Mouse (Mus musculus) limb, embryonic 12.5 days (tissue): Measurements from ENCODE around the gene Apbb2. TPM values are rescaled to one million over a fixed set of nuclear protein-coding genes. Genes with fewer than 3 reads are reported as not detected.

Source experiments
- ATAC-seq: fragments of 200-750 bp; cut with Nextera tagmentation; 2 replicates; pipeline ENCODE4 v1.8.0; 2017; ENCODE audit warnings: low read depth, moderate TSS enrichment; ENCODE audit not compliant: insufficient number of reproducible peaks, insufficient read depth, low FRiP score, low TSS enrichment
- H3K27ac ChIP-seq: fragments of 300-500 bp; sonication (generic); 2 replicates; pipeline ENCODE4 v1.5.1; 2016; ENCODE audit warnings: mild to moderate bottlenecking, moderate library complexity
- H3K27me3 ChIP-seq: fragments of 300-500 bp; sonication (generic); 2 replicates; pipeline ENCODE4 v1.6.1; 2016; ENCODE audit warnings: mild to moderate bottlenecking, moderate library complexity
- H3K36me3 ChIP-seq: fragments of 300-500 bp; sonication (generic); 2 replicates; pipeline ENCODE4 v1.6.1; 2016; ENCODE audit warnings: mild to moderate bottlenecking, moderate library complexity
- H3K4me1 ChIP-seq: fragments of 300-500 bp; sonication (generic); replicated peaks from 2 replicates; pipeline ENCODE4 v1.6.1; 2016
- H3K4me2 ChIP-seq: fragments of 300-500 bp; sonication (generic); 2 replicates; pipeline ENCODE4 v1.6.1; 2016; ENCODE audit warnings: mild to moderate bottlenecking, moderate library complexity
- H3K4me3 ChIP-seq: fragments of 300-500 bp; sonication (generic); replicated peaks from 2 replicates; pipeline ENCODE4 v1.5.1; 2016; ENCODE audit warnings: mild to moderate bottlenecking
- H3K9ac ChIP-seq: fragments of 300-500 bp; sonication (generic); replicated peaks from 2 replicates; pipeline ENCODE4 v1.6.1; 2016; ENCODE audit warnings: mild to moderate bottlenecking, moderate library complexity
- H3K9me3 ChIP-seq: fragments of 300-500 bp; sonication (generic); 2 replicates; pipeline ENCODE4 v1.6.1; 2016; ENCODE audit warnings: mild to moderate bottlenecking, moderate library complexity
- WGBS: fragments of 180-500 bp; shearing (Covaris S2); methylation state at CpG from one replicate; pipeline ENCODE4 v1.1.7; 2016; 5-methylcytosine and 5-hydroxymethylcytosine counted together
- polyA plus RNA-seq: library from polyadenylated mRNA; unstranded; fragments of >200 nt; fragmentation: Nextera tagmentation; extraction: Ambion mirVana; gene quantifications from 2 replicates; pipeline ENCODE4 v1.2.1, GENCODE M21; 2016

The Apbb2 gene
- polyA plus RNA-seq, 1 experiment from 2014 or later, result 48.6 TPM

DNA sequence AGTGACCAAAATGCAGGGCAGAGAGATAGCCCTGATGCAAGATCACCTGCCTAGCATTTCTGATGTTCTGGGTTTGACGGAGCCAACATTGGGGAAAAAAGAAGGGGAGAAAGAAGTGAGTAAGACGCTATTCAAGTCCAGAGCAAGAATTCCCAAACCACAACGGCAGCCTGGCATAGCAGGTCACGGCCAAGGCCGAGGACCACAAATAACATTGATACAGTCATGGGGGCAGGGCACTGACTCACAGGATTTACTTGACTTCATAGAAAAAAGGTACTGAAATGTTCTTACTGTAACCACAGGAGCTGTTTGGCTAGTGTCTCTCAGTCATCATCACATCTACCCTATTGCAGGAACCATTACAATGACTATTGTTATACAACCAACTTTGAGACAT, 68.3 kb downstream of the Apbb2 start:
- no peaks in the 10 kb centered on the region for H3K27me3 ChIP-seq
- WGBS, result 87% methylated on average over 5 of the region's 5 CpGs
- H3K4me3 ChIP-seq, result no peak overlapping the region
- H3K36me3 ChIP-seq, result 0 out of 2 replicates have a peak, but pooled peaks cover 6% of the 10 kb centered on the region
- no peak overlapping the region for H3K27ac ChIP-seq
- no peak overlapping the region for H3K4me2 ChIP-seq
- H3K4me1 ChIP-seq, result peaks cover 22% of the 10 kb centered on the region
- H3K9me3 ChIP-seq, result no peaks in the 10 kb centered on the region
- H3K9ac ChIP-seq, result no peak overlapping the region
- no peak for ATAC-seq

DNA sequence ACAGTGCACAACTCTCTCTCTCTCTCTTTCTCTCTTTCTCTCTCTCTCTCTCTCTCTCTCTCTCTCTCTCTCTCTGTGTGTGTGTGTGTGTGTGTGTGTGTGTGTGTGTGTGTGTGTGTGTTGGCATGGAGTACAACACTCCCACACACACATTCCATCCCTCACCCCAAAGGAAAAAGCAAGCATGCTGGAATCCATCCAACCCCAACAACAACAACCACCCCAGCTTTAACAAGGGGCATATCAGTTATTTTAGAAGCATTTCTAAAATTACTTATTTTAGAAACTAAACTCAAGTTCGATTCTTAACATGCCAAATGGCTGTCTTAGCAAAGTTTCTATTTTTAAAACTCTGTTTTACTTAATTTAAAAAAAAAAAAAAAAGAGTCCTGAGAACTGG, 68.9 kb downstream of the Apbb2 start:
- Histone ChIP-seq H3K9me3 (no peaks in the 10 kb centered on the region), H3K4me3 (no peak overlapping the region), H3K4me2 (no peak overlapping the region), H3K36me3 (0 out of 2 replicates have a peak, but pooled peaks cover 6% of the 10 kb centered on the region), H3K9ac (no peak overlapping the region), H3K4me1 (peaks cover 23% of the 10 kb centered on the region), H3K27me3 (no peaks in the 10 kb centered on the region), H3K27ac (no peak overlapping the region)
- 70% methylated on average over 1 of the region's 1 CpGs for WGBS
- no peak for ATAC-seq

- Histone ChIP-seq H3K27ac (0 out of 2 replicates have a peak overlapping the region, but pooled peaks have one; percentile 41), H3K4me1 (peaks cover 28% of the 10 kb centered on the region), H3K4me3 (no peak overlapping the region), H3K9ac (no peak overlapping the region), H3K27me3 (no peaks in the 10 kb centered on the region), H3K9me3 (no peaks in the 10 kb centered on the region), H3K36me3 (0 out of 2 replicates have a peak, but pooled peaks cover 6% of the 10 kb centered on the region), H3K4me2 (no peak overlapping the region)
- WGBS, result 87% methylated on average over 12 of the region's 12 CpGs
- ATAC-seq, result no peak
Observed at GRCm38 (mm10) chr5:66546969-66547511, 71.5 kb downstream of the Apbb2 start.

- Histone ChIP-seq H3K27me3 (no peaks in the 10 kb centered on the region), H3K27ac (peak overlapping the region; percentile 72), H3K36me3 (0 out of 2 replicates have a peak, but pooled peaks cover 9% of the 10 kb centered on the region), H3K4me3 (no peak overlapping the region), H3K4me2 (no peak overlapping the region), H3K4me1 (peaks cover 28% of the 10 kb centered on the region), H3K9ac (no peak overlapping the region), H3K9me3 (no peaks in the 10 kb centered on the region)
- ATAC-seq, result peak; percentile 18; the same call in 1 of the 2 replicates
- WGBS, result 65% methylated on average over 10 of the region's 10 CpGs
Observed at GRCm38 (mm10) chr5:66545573-66546141, 72.9 kb downstream of the Apbb2 start.

DNA sequence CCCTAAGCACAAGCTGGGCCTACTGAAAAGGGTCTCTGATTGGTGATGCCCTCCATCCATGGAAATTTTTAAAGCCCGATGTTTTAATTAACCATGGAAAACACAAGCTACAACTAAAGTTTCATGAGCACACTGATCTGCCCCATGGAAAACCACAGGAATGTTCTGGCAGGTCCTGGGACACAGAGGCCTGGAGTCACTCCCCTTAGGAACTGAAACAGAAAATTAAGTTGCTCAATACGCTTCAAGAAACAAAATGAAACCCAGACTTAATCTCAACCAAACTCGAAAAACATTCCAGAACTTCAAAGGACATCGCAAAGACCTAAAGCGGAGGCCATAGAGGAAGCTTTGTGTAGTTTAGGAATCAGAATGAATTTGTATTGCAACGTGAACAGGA, 74.8 kb downstream of the Apbb2 start:
- Histone ChIP-seq H3K9me3 (no peaks in the 10 kb centered on the region), H3K4me2 (no peak overlapping the region)
- WGBS, result 40% methylated on average over 6 of the region's 6 CpGs

GRCm38 (mm10) chr5:66543344-66543743, 75.2 kb downstream of the Apbb2 start:
- Histone ChIP-seq H3K9ac (no peak overlapping the region), H3K36me3 (0 out of 2 replicates have a peak, but pooled peaks cover 3% of the 10 kb centered on the region), H3K9me3 (no peaks in the 10 kb centered on the region), H3K4me3 (no peak overlapping the region), H3K27me3 (no peaks in the 10 kb centered on the region), H3K4me1 (peaks cover 32% of the 10 kb centered on the region), H3K27ac (peak overlapping the region; percentile 77), H3K4me2 (0 out of 2 replicates have a peak overlapping the region, but pooled peaks have one; percentile 17)
- ATAC-seq, result 0 out of 2 replicates have a peak, but pooled peaks have one; percentile 44
- WGBS, result 61% methylated on average over 6 of the region's 6 CpGs

More for the DNA sequence above, 74.8 kb downstream of the Apbb2 start:
- Histone ChIP-seq H3K9ac (no peak overlapping the region), H3K4me1 (peaks cover 32% of the 10 kb centered on the region), H3K27ac (peak overlapping the region; percentile 77; the same call in 1 of the 2 replicates), H3K27me3 (no peaks in the 10 kb centered on the region), H3K36me3 (0 out of 2 replicates have a peak, but pooled peaks cover 6% of the 10 kb centered on the region), H3K4me3 (no peak overlapping the region)
- ATAC-seq, result peak; percentile 75; the same call in 1 of the 2 replicates

DNA sequence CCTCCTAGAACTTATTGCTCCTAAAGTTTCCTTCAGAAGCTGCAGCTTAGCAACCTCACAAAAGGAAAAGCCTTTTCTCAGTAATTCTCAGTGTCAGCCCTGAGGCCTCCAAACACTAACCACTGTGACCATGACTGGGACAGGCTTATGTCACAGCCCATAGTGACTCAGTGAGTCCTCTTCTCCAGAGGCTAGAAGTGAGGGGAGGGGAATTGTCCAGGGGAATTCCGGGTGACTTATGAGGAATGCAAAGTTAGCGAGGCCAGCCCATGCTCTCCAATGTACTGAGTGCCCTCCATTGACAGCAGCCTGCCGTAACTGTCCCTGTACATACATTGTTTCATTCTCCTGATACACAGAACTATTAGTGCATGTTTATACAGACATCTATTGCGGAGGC, 76.1 kb downstream of the Apbb2 start:
- no peak overlapping the region for H3K9ac ChIP-seq
- no peak for ATAC-seq
- 0 out of 2 replicates have a peak, but pooled peaks cover 3% of the 10 kb centered on the region for H3K36me3 ChIP-seq
- H3K27me3 ChIP-seq, result no peaks in the 10 kb centered on the region
- WGBS, result 77% methylated on average over 4 of the region's 4 CpGs
- no peak overlapping the region for H3K4me3 ChIP-seq
- H3K27ac ChIP-seq, result peak overlapping the region; percentile 77; the same call in 1 of the 2 replicates
- no peak overlapping the region for H3K4me2 ChIP-seq
- peaks cover 35% of the 10 kb centered on the region for H3K4me1 ChIP-seq
- H3K9me3 ChIP-seq, result no peaks in the 10 kb centered on the region

- Histone ChIP-seq H3K9me3 (no peaks in the 10 kb centered on the region), H3K27ac (no peak overlapping the region), H3K4me3 (no peak overlapping the region), H3K4me2 (no peak overlapping the region), H3K27me3 (no peaks in the 10 kb centered on the region), H3K36me3 (0 out of 2 replicates have a peak, but pooled peaks cover 3% of the 10 kb centered on the region), H3K9ac (no peak overlapping the region), H3K4me1 (peaks cover 46% of the 10 kb centered on the region)
- ATAC-seq, result no peak
- 81% methylated on average over 4 of the region's 4 CpGs for WGBS
Observed at GRCm38 (mm10) chr5:66541385-66541784, 77.2 kb downstream of the Apbb2 start.

DNA sequence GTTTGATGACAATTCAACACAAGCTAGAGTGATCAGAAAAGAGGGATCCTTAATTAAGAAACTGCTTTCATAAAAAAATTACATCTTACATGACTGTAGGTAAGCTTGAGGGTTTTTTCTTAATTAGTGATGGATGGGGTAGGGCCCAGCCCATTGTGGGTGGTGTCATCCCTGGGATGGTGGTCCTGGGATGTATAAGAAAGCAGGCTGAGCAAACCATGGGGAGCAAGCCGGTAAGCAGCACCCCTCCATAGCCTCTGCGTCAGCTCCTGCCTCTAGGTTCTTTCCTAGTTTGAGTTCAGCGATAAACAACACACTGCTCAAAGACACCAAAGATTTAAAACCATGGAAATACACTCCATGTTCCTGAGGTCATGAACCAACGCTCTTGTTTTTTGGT, 78.3 kb downstream of the Apbb2 start:
- H3K4me1 ChIP-seq, result peaks cover 49% of the 10 kb centered on the region
- H3K4me2 ChIP-seq, result no peak overlapping the region
- 0 out of 2 replicates have a peak, but pooled peaks cover 3% of the 10 kb centered on the region for H3K36me3 ChIP-seq
- H3K9ac ChIP-seq, result no peak overlapping the region
- H3K27me3 ChIP-seq, result no peaks in the 10 kb centered on the region
- WGBS, result 95% methylated on average over 4 of the region's 4 CpGs
- H3K27ac ChIP-seq, result no peak overlapping the region
- H3K4me3 ChIP-seq, result no peak overlapping the region
- no peak for ATAC-seq
- H3K9me3 ChIP-seq, result no peaks in the 10 kb centered on the region

GRCm38 (mm10) chr5:66537811-66538210, 80.8 kb downstream of the Apbb2 start:
- 85% methylated on average over 7 of the region's 7 CpGs for WGBS
- no peak for ATAC-seq
- no peaks in the 10 kb centered on the region for H3K27me3 ChIP-seq
- 0 out of 2 replicates have a peak, but pooled peaks cover 3% of the 10 kb centered on the region for H3K36me3 ChIP-seq
- H3K4me2 ChIP-seq, result no peak overlapping the region
- no peak overlapping the region for H3K27ac ChIP-seq
- no peak overlapping the region for H3K4me3 ChIP-seq
- H3K9ac ChIP-seq, result no peak overlapping the region
- H3K9me3 ChIP-seq, result no peaks in the 10 kb centered on the region
- H3K4me1 ChIP-seq, result peaks cover 48% of the 10 kb centered on the region

GRCm38 (mm10) chr5:66536696-66537358, 81.8 kb downstream of the Apbb2 start:
- Histone ChIP-seq H3K27ac (peak overlapping the region; percentile 68), H3K9ac (no peak overlapping the region), H3K4me2 (no peak overlapping the region), H3K4me1 (peaks cover 53% of the 10 kb centered on the region), H3K9me3 (no peaks in the 10 kb centered on the region), H3K27me3 (no peaks in the 10 kb centered on the region), H3K4me3 (no peak overlapping the region), H3K36me3 (0 out of 2 replicates have a peak, but pooled peaks cover 3% of the 10 kb centered on the region)
- 14% methylated on average over 8 of the region's 8 CpGs for WGBS
- no peak for ATAC-seq
